Mouse (Mus musculus) heart, embryonic 11.5 days (tissue): ENCODE measurements around the gene Knop1. TPM values are rescaled to one million over a fixed set of nuclear protein-coding genes. Genes with fewer than 3 reads are reported as not detected.

ENCODE experiments used
- ATAC-seq: fragments of 200-750 bp; cut with Nextera tagmentation; replicated peaks from 2 replicates; pipeline ENCODE4 v1.8.0; 2017; ENCODE audit warnings: moderate library complexity; ENCODE audit not compliant: insufficient number of reproducible peaks, low FRiP score, low TSS enrichment
- H3K27ac ChIP-seq: fragments of 300-500 bp; sonication (generic); 2 replicates; pipeline ENCODE4 v1.5.1; 2014; ENCODE audit warnings: mild to moderate bottlenecking, low read depth, low read length
- H3K27me3 ChIP-seq: fragments of 300-500 bp; sonication (generic); 2 replicates; pipeline ENCODE4 v1.6.1; 2014; ENCODE audit warnings: mild to moderate bottlenecking, low read length, mixed read lengths; ENCODE audit not compliant: control insufficient read depth, insufficient read depth
- H3K36me3 ChIP-seq: fragments of 300-500 bp; sonication (generic); 2 replicates; pipeline ENCODE4 v1.6.1; 2014; ENCODE audit warnings: mild to moderate bottlenecking, low read length, moderate library complexity, mixed read lengths; ENCODE audit not compliant: control insufficient read depth, insufficient read depth
- H3K4me1 ChIP-seq: fragments of 300-500 bp; sonication (generic); 2 replicates; pipeline ENCODE4 v1.6.1; 2014; ENCODE audit warnings: low read length; ENCODE audit not compliant: control insufficient read depth, insufficient read depth
- H3K4me2 ChIP-seq: fragments of 300-500 bp; sonication (generic); 2 replicates; pipeline ENCODE4 v1.6.1; 2014; ENCODE audit warnings: mild to moderate bottlenecking, moderate library complexity
- H3K4me3 ChIP-seq: fragments of 300-500 bp; sonication (generic); 2 replicates; pipeline ENCODE4 v1.5.1; 2014; ENCODE audit warnings: low read depth, low read length
- H3K9ac ChIP-seq: fragments of 300-500 bp; sonication (generic); 2 replicates; pipeline ENCODE4 v1.6.1; 2014; ENCODE audit warnings: mild to moderate bottlenecking, low read depth, low read length, moderate library complexity
- H3K9me3 ChIP-seq: fragments of 300-500 bp; sonication (generic); replicated peaks from 2 replicates; pipeline ENCODE4 v1.6.1; 2016; ENCODE audit warnings: low read length; ENCODE audit not compliant: control insufficient read depth
- WGBS: fragments of 180-500 bp; shearing (Covaris S2); extraction: QIAGEN DNeasy Blood & Tissue Kit; methylation state at CpG from one replicate; pipeline ENCODE4 v1.1.7; 2014; ENCODE audit not compliant: insufficient replicate concordance; 5-methylcytosine and 5-hydroxymethylcytosine counted together
- polyA plus RNA-seq: library from polyadenylated mRNA; unstranded; fragments of >200 nt; fragmentation: Nextera tagmentation; extraction: Ambion mirVana; gene quantifications from 2 replicates; pipeline ENCODE4 v1.2.1, GENCODE M21; 2014

The Knop1 gene
- polyA plus RNA-seq, 1 experiment from 2014 or later = 78.1 TPM

DNA sequence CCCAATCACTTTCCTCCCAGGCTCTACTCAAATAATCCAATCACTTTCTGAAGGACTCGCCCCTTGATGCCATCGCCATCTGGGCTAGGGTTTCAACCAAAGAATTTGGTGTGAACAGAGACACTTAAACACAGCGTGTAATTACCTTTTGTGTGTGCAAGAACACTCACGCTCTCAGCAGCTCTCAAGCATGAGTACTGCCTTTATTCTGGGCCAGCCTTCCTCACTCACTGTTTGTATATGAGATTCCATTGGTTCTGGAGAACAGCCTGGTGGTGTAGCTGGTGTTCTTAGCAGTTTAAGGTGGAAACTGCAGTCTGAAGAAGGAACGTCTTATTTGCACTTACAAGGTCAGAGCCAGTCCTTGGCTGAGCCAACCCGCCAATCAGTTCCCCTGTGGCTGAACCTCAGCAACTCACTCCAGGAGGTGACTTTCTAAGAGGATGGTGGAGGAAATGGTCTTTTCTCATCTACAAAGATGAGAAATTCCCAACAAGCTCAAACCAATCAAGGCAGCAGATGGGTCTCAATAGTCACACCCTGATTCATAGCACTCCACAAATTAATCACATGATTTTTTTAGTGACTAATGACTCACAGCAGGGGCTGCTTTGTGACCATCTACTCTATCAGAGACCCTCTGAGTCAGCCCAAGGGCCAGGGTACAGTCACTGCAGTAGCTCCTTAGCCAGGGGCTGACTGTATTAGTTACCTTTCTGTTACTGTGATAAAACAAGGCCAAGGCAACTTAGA, 31.4 kb upstream of the Knop1 start:
- Histone ChIP-seq H3K27ac (no peak overlapping the region), H3K4me3 (no peak overlapping the region), H3K4me2 (no peak overlapping the region), H3K9ac (no peak overlapping the region), H3K9me3 (no peaks in the 10 kb centered on the region), H3K27me3 (no peaks in the 10 kb centered on the region), H3K36me3 (no peaks in the 10 kb centered on the region), H3K4me1 (peaks cover 6% of the 10 kb centered on the region)
- 49% methylated on average over 6 of the region's 6 CpGs for WGBS
- no peak for ATAC-seq

DNA sequence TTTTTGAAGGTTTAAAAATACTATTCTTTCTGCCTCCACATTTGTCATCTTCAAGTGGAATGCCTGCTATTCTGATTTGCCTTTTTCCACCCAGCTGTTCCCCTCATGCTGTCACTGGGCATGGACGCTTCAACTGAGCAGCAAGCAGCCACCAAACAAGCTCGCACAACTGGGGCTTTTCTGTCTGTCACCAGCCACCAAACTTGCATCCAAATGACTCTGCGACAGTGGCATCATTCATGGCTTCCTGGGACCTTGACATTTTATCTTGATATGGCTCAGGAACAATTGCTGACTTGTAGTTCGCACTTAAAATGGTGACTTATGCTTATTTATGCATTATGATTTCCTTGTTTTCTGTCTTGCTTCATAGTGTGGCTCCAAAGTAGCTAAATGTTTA, 28.9 kb upstream of the Knop1 start:
- H3K4me2 ChIP-seq = no peak overlapping the region
- H3K9ac ChIP-seq = no peak overlapping the region
- H3K27me3 ChIP-seq = no peaks in the 10 kb centered on the region
- H3K36me3 ChIP-seq = no peaks in the 10 kb centered on the region
- WGBS = 70% methylated on average over 4 of the region's 4 CpGs
- H3K4me3 ChIP-seq = no peak overlapping the region
- no peak for ATAC-seq
- no peaks in the 10 kb centered on the region for H3K9me3 ChIP-seq
- H3K4me1 ChIP-seq = peaks cover 6% of the 10 kb centered on the region
- no peak overlapping the region for H3K27ac ChIP-seq

DNA sequence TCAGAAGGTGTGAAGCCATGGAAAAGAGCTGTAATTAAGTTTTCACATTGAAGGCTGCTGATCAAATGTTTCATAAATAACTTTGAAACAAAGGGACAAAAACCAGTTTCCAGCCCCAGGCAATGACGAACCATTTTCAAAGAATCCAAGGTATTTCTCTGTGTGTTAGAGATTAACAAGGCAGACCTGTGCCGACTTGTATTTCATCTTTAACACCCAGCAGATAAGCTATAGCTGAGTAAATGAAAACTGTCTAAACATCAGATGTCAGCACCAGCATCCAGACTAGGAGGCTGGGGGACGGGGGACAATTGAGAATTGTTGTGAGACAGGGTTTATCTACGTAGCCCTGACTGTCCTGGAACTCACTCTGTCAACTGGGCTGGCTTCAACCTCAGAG, 27.9 kb upstream of the Knop1 start:
- no peak overlapping the region for H3K4me3 ChIP-seq
- no peaks in the 10 kb centered on the region for H3K27me3 ChIP-seq
- no peaks in the 10 kb centered on the region for H3K36me3 ChIP-seq
- H3K9me3 ChIP-seq = no peaks in the 10 kb centered on the region
- H3K4me1 ChIP-seq = peaks cover 6% of the 10 kb centered on the region
- no peak overlapping the region for H3K4me2 ChIP-seq
- no peak overlapping the region for H3K9ac ChIP-seq
- 46% methylated on average over 4 of the region's 4 CpGs for WGBS
- ATAC-seq = no peak
- H3K27ac ChIP-seq = no peak overlapping the region

DNA sequence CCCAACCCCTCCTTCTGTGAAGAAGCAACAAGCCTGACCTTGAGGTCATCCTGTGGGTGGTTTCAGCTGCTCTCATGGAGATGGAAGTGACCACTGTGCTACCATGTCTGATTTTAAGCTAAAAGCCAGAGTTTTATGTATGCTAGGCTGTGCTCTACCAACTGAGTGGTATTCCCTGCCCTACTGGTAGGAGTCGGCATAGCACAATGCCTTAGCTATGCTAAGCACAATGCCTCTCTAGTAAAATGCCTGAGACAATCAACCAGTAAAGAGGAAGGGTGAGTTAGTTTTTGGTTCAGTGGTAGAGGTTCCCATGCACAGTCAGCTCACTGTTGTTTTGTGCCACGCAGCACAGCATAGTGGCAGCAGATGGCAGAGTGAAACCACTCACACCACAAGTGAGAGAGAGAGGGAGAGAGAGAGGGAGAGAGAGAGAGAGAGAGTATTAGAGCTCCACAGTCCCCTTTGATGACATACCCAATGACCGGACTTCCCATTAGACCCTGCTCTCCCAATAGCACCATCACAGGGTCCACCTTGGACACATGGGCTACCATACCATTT, 23.5 kb upstream of the Knop1 start:
- peaks cover 6% of the 10 kb centered on the region for H3K4me1 ChIP-seq
- ATAC-seq = no peak
- H3K9me3 ChIP-seq = no peaks in the 10 kb centered on the region
- H3K4me3 ChIP-seq = no peak overlapping the region
- H3K4me2 ChIP-seq = no peak overlapping the region
- H3K27me3 ChIP-seq = peaks cover 3% of the 10 kb centered on the region; the same call in 1 of the 2 replicates
- 79% methylated on average over 3 of the region's 3 CpGs for WGBS
- H3K9ac ChIP-seq = no peak overlapping the region
- no peaks in the 10 kb centered on the region for H3K36me3 ChIP-seq
- no peak overlapping the region for H3K27ac ChIP-seq

DNA sequence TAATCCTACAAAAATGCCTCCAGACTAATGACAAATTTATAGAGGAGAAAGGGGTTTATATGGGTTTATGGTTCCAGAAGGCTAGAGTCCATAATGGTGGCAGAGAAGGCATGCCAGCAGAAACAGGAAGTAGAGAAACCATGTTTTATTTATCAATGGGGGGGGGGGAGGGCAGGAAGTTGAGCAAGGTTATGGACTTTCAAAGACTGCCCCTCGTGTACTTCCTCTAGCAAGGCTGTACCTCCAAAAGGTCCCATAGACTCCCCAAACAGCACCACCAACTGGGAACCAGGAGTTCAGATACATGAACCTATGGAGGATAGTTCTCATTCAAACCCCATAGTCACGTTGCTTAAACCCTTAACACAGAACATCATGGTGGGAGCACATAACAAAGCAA, 9.3 kb upstream of the Knop1 start:
- H3K4me3 ChIP-seq = no peak overlapping the region

DNA sequence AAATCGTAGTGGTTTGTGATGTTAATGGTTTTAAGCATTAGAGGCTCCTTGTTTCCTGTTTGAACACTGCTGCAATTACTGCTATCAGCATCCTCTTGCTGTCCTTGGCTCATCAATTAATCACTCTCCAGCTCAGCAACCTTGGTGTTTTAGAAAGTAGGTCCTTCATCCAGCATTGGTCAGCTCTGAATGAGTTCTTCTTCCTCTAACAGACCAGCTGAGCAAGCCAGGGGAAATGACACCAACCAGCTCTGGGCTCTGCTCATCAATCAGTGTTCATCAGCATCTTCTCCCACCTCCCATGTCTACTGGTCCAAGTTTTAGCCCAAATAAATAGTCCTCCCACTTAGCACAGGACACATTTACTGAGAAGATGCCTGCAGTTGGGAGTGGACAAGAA, 2.6 kb upstream of the Knop1 start:
- Histone ChIP-seq H3K27ac (no peak overlapping the region), H3K36me3 (no peaks in the 10 kb centered on the region), H3K9me3 (no peaks in the 10 kb centered on the region), H3K4me1 (peaks cover 3% of the 10 kb centered on the region; the same call in 1 of the 2 replicates), H3K27me3 (no peaks in the 10 kb centered on the region), H3K9ac (no peak overlapping the region), H3K4me2 (no peak overlapping the region), H3K4me3 (no peak overlapping the region)
- ATAC-seq = no peak
- 76% methylated on average over 1 of the region's 1 CpGs for WGBS

More for the DNA sequence above, 9.3 kb upstream of the Knop1 start:
- 70% methylated on average over 2 of the region's 2 CpGs for WGBS
- H3K9me3 ChIP-seq = no peaks in the 10 kb centered on the region
- no peak for ATAC-seq
- H3K4me2 ChIP-seq = no peak overlapping the region
- no peaks in the 10 kb centered on the region for H3K4me1 ChIP-seq
- no peaks in the 10 kb centered on the region for H3K36me3 ChIP-seq
- H3K27ac ChIP-seq = no peak overlapping the region
- H3K27me3 ChIP-seq = no peaks in the 10 kb centered on the region
- no peak overlapping the region for H3K9ac ChIP-seq

DNA sequence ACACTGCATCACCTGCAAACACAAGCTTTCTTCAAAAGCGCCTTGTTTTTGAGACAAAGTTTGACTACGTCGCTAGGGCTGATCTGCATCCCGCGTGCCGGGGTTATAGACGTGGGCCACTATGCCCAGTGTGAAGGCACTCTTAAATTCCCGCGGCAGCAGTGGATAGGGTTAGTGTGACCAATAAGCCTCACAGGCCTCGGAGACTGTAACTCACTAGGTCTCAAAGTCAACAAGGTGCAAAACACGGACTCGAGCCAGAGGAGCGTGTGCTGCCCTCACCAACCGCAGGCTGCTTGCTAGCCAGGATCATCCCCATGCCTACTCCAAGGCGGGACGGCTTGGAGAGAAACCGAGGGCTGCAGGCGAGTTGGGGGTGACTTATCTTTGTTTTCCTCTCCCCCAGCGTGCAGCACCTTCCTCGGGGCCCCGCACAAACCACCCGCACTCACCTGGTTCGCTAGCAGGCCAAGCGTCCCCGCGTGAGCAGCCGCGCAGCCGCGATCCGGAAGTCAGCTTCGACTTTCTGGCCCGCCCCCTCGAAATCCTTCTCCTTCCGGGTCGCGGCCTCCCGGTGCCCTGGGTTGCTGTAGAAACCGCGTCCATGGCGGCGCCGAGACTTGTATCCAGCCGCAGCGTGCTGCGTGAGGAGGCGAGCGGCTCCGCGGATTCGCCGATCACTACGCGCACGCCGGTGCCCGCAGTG, 730 bp downstream of the Knop1 start, which contains the start of gene Iqck:
Gene Iqck (plus strand): TSS at position 582 of the 706 bp plus-strand sequence.
- Histone ChIP-seq H3K36me3 (peaks cover 15% of the 10 kb centered on the region), H3K4me3 (peak within 1 kb of the TSS; percentile 89), H3K4me2 (peak within 1 kb of the TSS; percentile 70), H3K9me3 (no peaks in the 10 kb centered on the region), H3K27me3 (no peaks in the 10 kb centered on the region), H3K27ac (peak within 1 kb of the TSS; percentile 35; the same call in 1 of the 2 replicates), H3K9ac (peak within 1 kb of the TSS; percentile 82), H3K4me1 (peaks cover 6% of the 10 kb centered on the region)
- peak; percentile 91 for ATAC-seq
- WGBS = under 1% methylated on average over 57 of the region's 57 CpGs

DNA sequence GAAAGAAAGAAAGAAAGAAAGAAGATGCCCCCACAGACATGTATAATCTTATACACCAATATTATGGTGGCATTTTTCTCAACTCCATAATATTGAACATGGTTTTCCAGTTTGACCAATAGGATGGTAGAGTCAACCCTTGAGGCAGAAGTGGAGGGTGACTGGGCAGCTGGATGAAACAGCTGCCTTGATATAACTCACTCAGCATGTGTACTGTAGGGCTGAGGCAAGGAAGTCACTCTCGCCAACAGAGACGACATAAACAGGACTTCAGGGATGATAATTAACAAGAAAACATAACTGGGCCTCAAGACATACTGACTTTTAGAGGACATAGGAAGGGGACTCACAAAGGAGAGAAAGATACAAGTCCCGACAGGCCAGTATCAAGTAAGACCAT, 1.4 kb downstream of the Knop1 start:
- peaks cover 15% of the 10 kb centered on the region for H3K36me3 ChIP-seq
- peak overlapping the region; percentile 70 for H3K4me2 ChIP-seq
- no peak overlapping the region for H3K27ac ChIP-seq
- no peaks in the 10 kb centered on the region for H3K27me3 ChIP-seq
- peaks cover 12% of the 10 kb centered on the region for H3K4me1 ChIP-seq
- no peaks in the 10 kb centered on the region for H3K9me3 ChIP-seq
- H3K4me3 ChIP-seq = peak overlapping the region; percentile 89
- H3K9ac ChIP-seq = peak overlapping the region; percentile 82
- WGBS = 22% methylated on average over 3 of the region's 3 CpGs
- no peak for ATAC-seq
